Mouse (Mus musculus) ES-Bruce4 (cell line): ENCODE data around the gene Pbxip1.

Source experiments
- CTCF ChIP-seq: IDR thresholded peaks from one replicate; pipeline ENCODE4 v1.8.1; 2011; ENCODE audit warnings: low read depth, low read length
- POLR2A ChIP-seq: IDR thresholded peaks from one replicate; pipeline ENCODE4 v1.8.1; 2011; ENCODE audit warnings: low read length; ENCODE audit not compliant: insufficient read depth

DNA sequence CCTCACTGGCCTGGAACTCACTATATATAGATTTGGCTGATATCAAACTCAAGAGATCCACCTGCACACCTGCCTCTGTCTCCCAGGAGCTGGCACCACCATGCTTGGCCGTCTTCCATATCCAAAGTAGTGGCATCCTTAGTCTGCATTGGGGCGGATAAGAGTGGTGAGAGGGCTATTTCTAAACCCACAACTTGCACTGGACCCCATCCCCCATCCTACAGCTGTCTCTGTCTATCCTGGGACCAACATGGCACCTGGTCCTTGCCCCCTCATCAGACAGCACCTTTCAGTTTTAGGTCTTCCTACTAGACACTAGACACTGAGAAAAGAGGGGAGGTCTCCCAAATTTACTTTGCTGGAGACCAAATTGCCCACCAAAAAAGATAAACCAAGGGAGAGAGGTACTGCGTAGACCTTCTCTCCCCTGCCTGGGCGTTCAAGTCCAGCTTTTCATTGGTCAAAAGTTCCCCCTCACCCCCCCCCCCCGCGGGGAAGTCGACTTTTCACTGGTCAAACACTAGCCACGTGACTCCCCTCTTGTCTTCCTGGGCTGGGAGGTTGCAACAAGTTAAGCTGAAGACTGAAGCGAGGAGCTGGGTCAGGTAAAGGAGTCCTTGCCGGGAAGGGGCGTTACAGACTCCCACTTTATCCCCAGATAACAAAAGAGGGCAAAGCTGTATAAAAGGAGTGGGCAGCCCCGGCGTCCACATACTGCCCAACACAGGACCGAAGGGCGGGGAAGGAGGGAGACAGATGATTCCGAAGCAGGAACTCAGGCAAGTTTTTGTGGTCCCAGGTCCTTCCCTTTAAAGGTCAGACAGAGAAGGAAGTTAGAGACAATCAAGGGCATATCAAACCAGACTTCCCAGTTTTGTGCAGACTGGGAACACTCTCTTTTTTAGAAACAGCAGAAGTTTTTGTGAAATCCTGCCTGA, at the start of gene Pbxip1:
- TF ChIP-seq POLR2A (no peak), CTCF (no peak)
